Mouse (Mus musculus): ENCODE measurements around the gene Atxn2l.
"Not testable (repeated sequence)": the region's sequence is repeated elsewhere in the genome, so short reads cannot be mapped to it uniquely, and the experiment has no call there.

- not testable (repeated sequence) for TF ChIP-seq POLR2A (IDR thresholded peaks at IDR 0.05; ENCODE audit: borderline replicate concordance, extremely low read depth, insufficient read depth, insufficient read length, poor library complexity, severe bottlenecking); CTCF (IDR thresholded peaks at IDR 0.05; ENCODE audit: borderline replicate concordance, extremely low read depth, insufficient read depth, insufficient read length)
Observed at GRCm38 (mm10) chr7:126487617-126488385, 15.4 kb downstream of the Atxn2l start.
